Mouse (Mus musculus) testis, adult 2 months (tissue): ENCODE measurements around the gene Lrrc8d.

Source experiments
- CTCF ChIP-seq: fragments of 200-500 bp; IDR thresholded peaks from 2 replicates; pipeline ENCODE4 v1.5.1; 2012; ENCODE audit warnings: low read depth, mild to moderate bottlenecking, inconsistent platforms, low read length, moderate library complexity; ENCODE audit not compliant: control insufficient read depth, insufficient read depth, insufficient replicate concordance
- POLR2A ChIP-seq: fragments of 200-500 bp; IDR thresholded peaks from 2 replicates; pipeline ENCODE4 v1.6.1; 2012; ENCODE audit warnings: low read depth, mild to moderate bottlenecking, inconsistent platforms, low read length, moderate library complexity; ENCODE audit not compliant: control insufficient read depth

DNA sequence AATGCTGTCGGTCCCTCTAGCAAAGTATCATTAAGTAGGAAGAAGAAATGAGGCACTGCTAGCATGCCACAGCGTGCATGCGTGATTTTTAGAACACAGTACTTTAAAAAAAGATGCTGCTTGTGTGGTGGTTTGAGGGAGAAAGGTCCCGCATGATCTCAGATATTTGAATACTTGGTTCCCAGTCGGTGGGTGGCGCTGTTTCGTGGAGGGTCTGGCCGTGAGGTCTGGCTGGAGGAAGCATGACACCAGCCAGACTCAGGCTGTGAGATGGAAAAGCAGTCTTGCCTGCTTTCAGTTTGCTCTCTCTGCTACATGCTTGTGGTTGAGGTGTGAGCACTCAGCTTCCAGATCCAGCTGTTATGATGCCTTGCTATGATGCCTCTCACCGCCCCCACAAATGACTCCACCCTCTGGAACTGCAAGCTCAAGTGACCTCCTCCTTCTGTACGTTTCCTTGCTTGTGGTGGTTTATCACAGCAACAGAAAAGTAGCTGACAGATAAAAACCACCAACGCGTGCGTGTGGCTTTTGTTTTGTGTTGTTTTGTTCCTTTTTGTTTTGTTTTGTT lies 140.1 kb downstream of the Lrrc8d start:
- no peak for TF ChIP-seq POLR2A
- TF ChIP-seq CTCF: no peak
